Mouse (Mus musculus): ENCODE data around the gene Trim30d.
A peak's percentile ranks its signal among the peaks of the same experiment; 100 is the strongest.
"Not testable (repeated sequence)": the region's sequence is repeated elsewhere in the genome, so short reads cannot be mapped to it uniquely, and the experiment has no call there.

Trim30d gene

GRCm38 (mm10) chr7:104507421-104508065 is at the start of gene Trim30d:
Gene Trim30d, minus strand, starts transcription at chr7:104507849.
- DNase-seq (ENCODE audit: low read depth in 2 of 2, low spot score in 2 of 2): not testable (repeated sequence)

- DNase-seq (ENCODE audit: low read depth in 2 of 2, low spot score in 2 of 2): no peak
Measured at GRCm38 (mm10) chr7:104552700-104553099, 45.1 kb upstream of the Trim30d start.

- DNase-seq (ENCODE audit: low read depth in 2 of 2, low spot score in 2 of 2): no peak
Measured at GRCm38 (mm10) chr7:104549833-104550232, 42.2 kb upstream of the Trim30d start, which contains the start of gene Olfr651. Gene Olfr651, plus strand, starts transcription at chr7:104550133.

GRCm38 (mm10) chr7:104501589-104502371 is 5.9 kb downstream of the Trim30d start:
- DNase-seq (ENCODE audit: low read depth in 2 of 2, low spot score in 2 of 2): no peak

GRCm38 (mm10) chr7:104501186-104501585 is 6.5 kb downstream of the Trim30d start:
- DNase-seq (ENCODE audit: low read depth in 2 of 2, low spot score in 2 of 2): not testable (repeated sequence)

GRCm38 (mm10) chr7:104499464-104499863 is 8.2 kb downstream of the Trim30d start:
- DNase-seq (ENCODE audit: low read depth in 2 of 2, low spot score in 2 of 2): not testable (repeated sequence)

GRCm38 (mm10) chr7:104465065-104465744 is 42.4 kb downstream of the Trim30d start, which contains the start of gene Trim30a:
Gene Trim30a, minus strand, starts transcription at chr7:104465193.
- peak; percentile 41 to 53 for DNase-seq (ENCODE audit: low read depth in 2 of 2, low spot score in 2 of 2)

- DNase-seq (ENCODE audit: low read depth in 2 of 2, low spot score in 2 of 2): peak; percentile 37 to 53
Measured at GRCm38 (mm10) chr7:104445961-104446645, 61.5 kb downstream of the Trim30d start.

All from CD8-positive naive resting alpha-beta T cell, adult 2 months (primary cell).